Comparison of ENCODE assay signal across 19 mouse cellular contexts in genomic region chr13:90913675-90914192, GRCm38 (mm10). TPM values are rescaled to one million over a fixed set of nuclear protein-coding genes. Genes with fewer than 3 reads are reported as not detected.
DNase-seq lines count a peak whose midpoint lies in the region; ATAC-seq and TF ChIP-seq lines count a peak whose summit lies in the region.
"Had no signal": no experiment of that assay in that cellular context is flagged by ENCODE, and none has a peak within 500 bp of the region (broad histone marks: within the 10 kb centered on the region; RNA-seq: fewer than 3 reads in every experiment).

No protein-coding gene starts in this region.

- WGBS in forebrain, embryonic 10.5 days = 56% methylated on average over 7 of the region's 7 CpGs
- WGBS in forebrain, postnatal 0 days = 27% methylated on average over 7 of the region's 7 CpGs
- 38% methylated on average over 7 of the region's 7 CpGs for WGBS in midbrain, embryonic 15.5 days
- 64% methylated on average over 7 of the region's 7 CpGs for WGBS in stomach, postnatal 0 days

- peak; percentile 73 for ATAC-seq in forebrain, postnatal 0 days
- ATAC-seq in midbrain, embryonic 15.5 days (replicated peaks) = peak; percentile 48
- no peak for ATAC-seq in stomach, postnatal 0 days (ENCODE audit: low FRiP score, low TSS enrichment)

- no peaks in the 10 kb centered on the region for H3K36me3 ChIP-seq in forebrain, embryonic 10.5 days (replicated peaks)
- H3K36me3 ChIP-seq in forebrain, postnatal 0 days (ENCODE audit: insufficient read depth) = no peaks in the 10 kb centered on the region
- no peaks in the 10 kb centered on the region for H3K36me3 ChIP-seq in midbrain, embryonic 15.5 days (replicated peaks)
- no peaks in the 10 kb centered on the region for H3K36me3 ChIP-seq in stomach, postnatal 0 days (ENCODE audit: control insufficient read depth, insufficient read depth, low read length)
- H3K36me3 ChIP-seq: embryonic facial prominence, embryonic 12.5 days; heart, embryonic 13.5 days; limb, embryonic 15.5 days had no signal

- H3K9me3 ChIP-seq in forebrain, embryonic 10.5 days = no peaks in the 10 kb centered on the region
- H3K9me3 ChIP-seq in forebrain, postnatal 0 days (ENCODE audit: low read length) = no peaks in the 10 kb centered on the region
- H3K9me3 ChIP-seq in midbrain, embryonic 15.5 days = no peaks in the 10 kb centered on the region
- H3K9me3 ChIP-seq in stomach, postnatal 0 days (ENCODE audit: control insufficient read depth, low read length) = no peaks in the 10 kb centered on the region
- H3K9me3 ChIP-seq: embryonic facial prominence, embryonic 12.5 days; heart, embryonic 13.5 days; limb, embryonic 15.5 days had no signal

- no peak overlapping the region for H3K4me3 ChIP-seq in forebrain, embryonic 10.5 days
- no peak overlapping the region for H3K4me3 ChIP-seq in forebrain, postnatal 0 days (ENCODE audit: low read depth, low read length)
- H3K4me3 ChIP-seq in midbrain, embryonic 15.5 days = no peak overlapping the region
- H3K4me3 ChIP-seq in stomach, postnatal 0 days (ENCODE audit: low read depth, low read length) = no peak overlapping the region
- H3K4me3 ChIP-seq: embryonic facial prominence, embryonic 12.5 days; heart, embryonic 13.5 days; limb, embryonic 15.5 days had no signal

- TF ChIP-seq CTCF in forebrain, postnatal 0 days (IDR thresholded peaks at IDR 0.05; ENCODE audit: low read depth) = no peak
- no peak for TF ChIP-seq CTCF in stomach, postnatal 0 days (IDR thresholded peaks at IDR 0.05; ENCODE audit: low read depth)

- no peaks in the 10 kb centered on the region for H3K27me3 ChIP-seq in forebrain, embryonic 10.5 days (ENCODE audit: poor library complexity, severe bottlenecking)
- no peaks in the 10 kb centered on the region for H3K27me3 ChIP-seq in forebrain, postnatal 0 days (ENCODE audit: insufficient read depth, low read length)
- no peaks in the 10 kb centered on the region for H3K27me3 ChIP-seq in midbrain, embryonic 15.5 days (replicated peaks)
- H3K27me3 ChIP-seq in stomach, postnatal 0 days (ENCODE audit: control insufficient read depth, insufficient read depth, low read length) = no peaks in the 10 kb centered on the region
- H3K27me3 ChIP-seq: embryonic facial prominence, embryonic 12.5 days; heart, embryonic 13.5 days; limb, embryonic 15.5 days had no signal

- peak; percentile 16 to 32 for DNase-seq in left cerebral cortex, postnatal 14 days (ENCODE audit: low spot score in 2 of 2)
- DNase-seq in left cerebral cortex, adult 8-10 months (ENCODE audit: low spot score in 2 of 2) = no peak
- DNase-seq in forebrain, embryonic 10.5 days (ENCODE audit: extremely low spot score, low spot score) = no peak
- DNase-seq in forebrain, postnatal 0 days = peak; percentile 81
- no peak for DNase-seq in stomach, postnatal 0 days (ENCODE audit: low spot score)
- DNase-seq in urinary bladder, postnatal 36 days (ENCODE audit: low spot score in 2 of 2) = no peak
- DNase-seq in ovary, postnatal 10 days (ENCODE audit: low spot score) = no peak
- DNase-seq: adrenal gland, postnatal 36 days; cerebellum, postnatal 36 days; gastrocnemius, postnatal 36 days; lung, embryonic 14.5 days; retina, postnatal 1 day had no signal

- peak overlapping the region; percentile 14; the same call in 1 of the 2 replicates for H3K9ac ChIP-seq in forebrain, postnatal 0 days
- H3K9ac ChIP-seq in midbrain, embryonic 15.5 days = no peak overlapping the region
- no peak overlapping the region for H3K9ac ChIP-seq in stomach, postnatal 0 days (ENCODE audit: low read length)
- H3K9ac ChIP-seq: embryonic facial prominence, embryonic 12.5 days; heart, embryonic 13.5 days; limb, embryonic 15.5 days; lung, embryonic 14.5 days had no signal

- TF ChIP-seq EP300 in stomach, postnatal 0 days (optimal IDR thresholded peaks at IDR 0.05) = no peak

- H3K27ac ChIP-seq in forebrain, embryonic 10.5 days = peak overlapping the region; percentile 80
- H3K27ac ChIP-seq in forebrain, postnatal 0 days (ENCODE audit: low read depth, low read length) = peak overlapping the region; percentile 95
- peak overlapping the region; percentile 37 for H3K27ac ChIP-seq in midbrain, embryonic 15.5 days
- H3K27ac ChIP-seq in stomach, postnatal 0 days (replicated peaks) = no peak overlapping the region
- H3K27ac ChIP-seq: embryonic facial prominence, embryonic 12.5 days; heart, embryonic 13.5 days; kidney, postnatal 0 days; limb, embryonic 15.5 days had no signal

- intact Hi-C loops in left cerebral cortex, postnatal 14 days (cut with DNase I) = no loop called here

- peaks cover 20% of the 10 kb centered on the region for H3K4me1 ChIP-seq in forebrain, embryonic 10.5 days
- H3K4me1 ChIP-seq in forebrain, postnatal 0 days (ENCODE audit: insufficient read depth) = peaks cover 11% of the 10 kb centered on the region; the same call in 1 of the 2 replicates
- H3K4me1 ChIP-seq in midbrain, embryonic 15.5 days = peaks cover 14% of the 10 kb centered on the region
- no peaks in the 10 kb centered on the region for H3K4me1 ChIP-seq in stomach, postnatal 0 days (replicated peaks; ENCODE audit: control insufficient read depth, insufficient read depth)
- H3K4me1 ChIP-seq: embryonic facial prominence, embryonic 12.5 days; heart, embryonic 13.5 days; limb, embryonic 15.5 days had no signal

- peak overlapping the region; percentile 0; the same call in 1 of the 2 replicates for H3K4me2 ChIP-seq in forebrain, postnatal 0 days (ENCODE audit: low read depth)
- H3K4me2 ChIP-seq in midbrain, embryonic 15.5 days = peak overlapping the region; percentile 2; the same call in 1 of the 2 replicates
- no peak overlapping the region for H3K4me2 ChIP-seq in stomach, postnatal 0 days (replicated peaks; ENCODE audit: low read depth)
- H3K4me2 ChIP-seq: embryonic facial prominence, embryonic 12.5 days; heart, embryonic 13.5 days; limb, embryonic 15.5 days; lung, embryonic 14.5 days had no signal

RNA-seq across cellular contexts. Expression of gene Atp6ap1l, which starts 8.6 kb away (rescaled TPM):
- 10 to 100 TPM; 29.9 to 31.8 TPM for total RNA-seq in left cerebral cortex, postnatal 14 days (2021)
- 10 to 100 TPM; 22.5 to 27.0 (median 24.9) TPM for total RNA-seq in left cerebral cortex, adult 8-10 months (2022)
- polyA plus RNA-seq in forebrain, embryonic 10.5 days (2016; fragmentation: Nextera tagmentation; extraction: Ambion mirVana) = not detected in 2 replicates
- 7.5 and 8.2 TPM in 2 replicates for total RNA-seq in forebrain, postnatal 0 days (2014; rRNA removed)
- 7.4 and 10.0 TPM in 2 replicates for polyA plus RNA-seq in forebrain, postnatal 0 days (2015; fragmentation: Nextera tagmentation; extraction: Ambion mirVana)
- 0.28 and 0.88 TPM in 2 replicates for polyA plus RNA-seq in midbrain, embryonic 15.5 days (2015; fragmentation: Nextera tagmentation; extraction: Ambion mirVana)
- polyA plus RNA-seq in stomach, postnatal 0 days (2015; fragmentation: Nextera tagmentation; extraction: Ambion mirVana) = 0.11 TPM in 1 of 2 replicates, not detected in the other
- total RNA-seq: adrenal gland, postnatal 36 days; gastrocnemius, postnatal 36 days; megakaryocyte, adult 5-6 weeks; MEL had no signal
- polyA plus RNA-seq: limb, embryonic 15.5 days; lung, embryonic 14.5 days had no signal

RNA-seq across cellular contexts. Expression of gene Rps23, which starts 9.0 kb away (rescaled TPM):
- 100 to 1,000 TPM; 174 to 212 TPM for total RNA-seq in left cerebral cortex, postnatal 14 days (2021)
- total RNA-seq in left cerebral cortex, adult 8-10 months (2022) = 100 to 1,000 TPM; 163 to 269 (median 221) TPM
- polyA plus RNA-seq in forebrain, embryonic 10.5 days (2016; fragmentation: Nextera tagmentation; extraction: Ambion mirVana) = 207 and 212 TPM in 2 replicates
- total RNA-seq in forebrain, postnatal 0 days (2014; rRNA removed) = 493 and 1,038 TPM in 2 replicates
- 145 and 199 TPM in 2 replicates for polyA plus RNA-seq in forebrain, postnatal 0 days (2015; fragmentation: Nextera tagmentation; extraction: Ambion mirVana)
- polyA plus RNA-seq in midbrain, embryonic 15.5 days (2015; fragmentation: Nextera tagmentation; extraction: Ambion mirVana) = 80.5 and 98.8 TPM in 2 replicates
- polyA plus RNA-seq in stomach, postnatal 0 days (2015; fragmentation: Nextera tagmentation; extraction: Ambion mirVana) = 254 and 300 TPM in 2 replicates

Comparison
In these comparisons a context has a peak if more than half of its experiments do, and no peak if none do; other contexts are left out.
1. DNase-seq: peak in left cerebral cortex, postnatal 14 days (2 of 2) and forebrain, postnatal 0 days (single experiment); none in left cerebral cortex, adult 8-10 months (0 of 2), forebrain, embryonic 10.5 days (single experiment), stomach, postnatal 0 days (single experiment), urinary bladder, postnatal 36 days (0 of 2) and ovary, postnatal 10 days (single experiment).